Mouse (Mus musculus) midbrain, embryonic 11.5 days (tissue): Measurements from ENCODE around the gene Gm4187. TPM values are rescaled to one million over a fixed set of nuclear protein-coding genes. Genes with fewer than 3 reads are reported as not detected.
"Not testable (repeated sequence)": the region's sequence is repeated elsewhere in the genome, so short reads cannot be mapped to it uniquely, and the experiment has no call there.

Experiments used
- ATAC-seq: fragments of 200-750 bp; cut with Nextera tagmentation; 2 replicates; pipeline ENCODE4 v1.8.0; 2017; ENCODE audit warnings: moderate TSS enrichment, moderate library complexity; ENCODE audit not compliant: low FRiP score
- DNase-seq: peaks from one replicate; pipeline ENCODE4 v3.0.0; 2015; ENCODE audit warnings: low spot score; ENCODE audit errors: missing footprints
- H3K27ac ChIP-seq: fragments of 300-500 bp; sonication (generic); 2 replicates; pipeline ENCODE4 v1.5.1; 2014; ENCODE audit warnings: low read depth, low read length
- H3K27me3 ChIP-seq: fragments of 300-500 bp; sonication (generic); 2 replicates; pipeline ENCODE4 v1.6.1; 2014; ENCODE audit warnings: mild to moderate bottlenecking, low read length, moderate library complexity, mixed read lengths; ENCODE audit not compliant: control insufficient read depth, insufficient read depth
- H3K36me3 ChIP-seq: fragments of 300-500 bp; sonication (generic); 2 replicates; pipeline ENCODE4 v1.6.1; 2014; ENCODE audit warnings: mild to moderate bottlenecking, low read length, moderate library complexity, mixed read lengths; ENCODE audit not compliant: control insufficient read depth, insufficient read depth
- H3K4me1 ChIP-seq: fragments of 300-500 bp; sonication (generic); 2 replicates; pipeline ENCODE4 v1.6.1; 2014; ENCODE audit warnings: low read length; ENCODE audit not compliant: control insufficient read depth, insufficient read depth
- H3K4me2 ChIP-seq: fragments of 300-500 bp; sonication (generic); 2 replicates; pipeline ENCODE4 v1.6.1; 2014; ENCODE audit warnings: mild to moderate bottlenecking, moderate library complexity
- H3K4me3 ChIP-seq: fragments of 300-500 bp; sonication (generic); 2 replicates; pipeline ENCODE4 v1.5.1; 2014; ENCODE audit warnings: low read depth, low read length
- H3K9ac ChIP-seq: fragments of 300-500 bp; sonication (generic); 2 replicates; pipeline ENCODE4 v1.6.1; 2014; ENCODE audit warnings: low read length
- H3K9me3 ChIP-seq: fragments of 300-500 bp; sonication (generic); 2 replicates; pipeline ENCODE4 v1.6.1; 2016; ENCODE audit warnings: low read length; ENCODE audit not compliant: control insufficient read depth
- WGBS: fragments of 180-500 bp; shearing (Covaris S2); extraction: QIAGEN DNeasy Blood & Tissue Kit; methylation state at CpG from one replicate; pipeline ENCODE4 v1.1.7; 2014; 5-methylcytosine and 5-hydroxymethylcytosine counted together
- polyA plus RNA-seq: library from polyadenylated mRNA; unstranded; fragments of >200 nt; fragmentation: Nextera tagmentation; extraction: Ambion mirVana; gene quantifications from 2 replicates; pipeline ENCODE4 v1.2.1, GENCODE M21; 2014

Gene Gm4187
- not detected in 2 replicates for polyA plus RNA-seq

DNA sequence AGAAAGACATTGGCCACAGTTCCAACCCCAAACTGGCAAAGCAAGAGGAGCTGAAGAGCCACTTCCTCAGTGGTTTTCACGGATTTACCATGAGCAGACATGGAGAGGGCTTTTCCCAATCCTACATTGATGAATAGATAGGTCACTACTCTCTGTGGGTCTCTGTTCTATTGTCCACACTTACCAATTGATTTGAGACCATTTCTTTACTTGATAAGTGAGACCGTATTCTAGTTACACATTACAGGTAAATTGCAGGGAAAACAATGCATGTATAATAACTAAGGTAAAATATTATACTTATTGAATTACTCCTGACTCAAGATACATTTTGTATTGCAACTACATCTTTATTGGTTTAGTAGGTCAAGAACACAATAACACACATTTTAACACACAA lies at the start of gene Gm4187:
Gm4187 (minus strand) TSS at position 101 of the 400 bp plus-strand sequence.
- not testable (repeated sequence) for H3K9ac ChIP-seq, H3K36me3 ChIP-seq, H3K4me1 ChIP-seq, H3K4me2 ChIP-seq, DNase-seq, H3K4me3 ChIP-seq, ATAC-seq, H3K9me3 ChIP-seq, H3K27ac ChIP-seq, H3K27me3 ChIP-seq
- WGBS, result no CpG with 5 or more reads among the region's 2 CpGs

DNA sequence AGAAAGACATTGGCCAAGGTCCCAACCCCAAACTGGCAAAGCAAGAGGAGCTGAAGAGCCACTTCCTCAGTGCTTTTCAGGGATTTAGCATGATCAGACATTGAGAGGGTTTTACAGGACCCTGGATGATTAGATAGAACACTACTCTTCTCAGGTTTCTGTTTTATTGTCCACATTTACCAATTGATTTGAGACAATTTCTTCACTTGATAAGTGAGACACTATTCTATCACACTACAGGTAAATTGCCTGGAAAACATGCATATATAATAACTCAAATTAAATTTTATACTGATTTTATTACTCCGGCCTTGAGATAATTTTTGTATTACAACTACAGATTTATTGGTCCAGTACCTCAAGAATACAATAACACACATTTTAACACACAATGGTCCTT lies 41.4 kb upstream of the Gm4187 start, which contains the start of gene Gm8660:
Gm8660 (minus strand) TSS at position 101 of the 400 bp plus-strand sequence.
- not testable (repeated sequence) for H3K36me3 ChIP-seq, H3K27ac ChIP-seq, ATAC-seq, H3K4me2 ChIP-seq, H3K27me3 ChIP-seq, H3K9ac ChIP-seq, H3K4me1 ChIP-seq, DNase-seq, H3K4me3 ChIP-seq, H3K9me3 ChIP-seq
- WGBS, result no CpG with 5 or more reads among the region's 1 CpGs

Other genes with a start within 250 kb of the Gm4187 start
- not detected in 2 replicates for gene Gm16451, start 211.5 kb downstream of the Gm4187 start, polyA plus RNA-seq
- gene Gm10666, start 195.0 kb downstream of the Gm4187 start, polyA plus RNA-seq, result not detected in 2 replicates
- gene Vmn1r142, start 165.7 kb downstream of the Gm4187 start, polyA plus RNA-seq, result not detected in 2 replicates
- not detected in 2 replicates for gene Vmn1r143, start 140.3 kb downstream of the Gm4187 start, polyA plus RNA-seq
- gene Gm8653, start 128.5 kb downstream of the Gm4187 start, polyA plus RNA-seq, result not detected in 2 replicates
- gene Gm8453, start 100.2 kb downstream of the Gm4187 start, polyA plus RNA-seq, result not detected in 2 replicates
- not detected in 2 replicates for gene Gm8660, start 41.3 kb upstream of the Gm4187 start, polyA plus RNA-seq
- not detected in 2 replicates for gene Vmn1r148, start 83.9 kb upstream of the Gm4187 start, polyA plus RNA-seq
- gene Vmn1r149, start 108.5 kb upstream of the Gm4187 start, polyA plus RNA-seq, result not detected in 2 replicates
- not detected in 2 replicates for gene Gm10665, start 134.4 kb upstream of the Gm4187 start, polyA plus RNA-seq
- gene Vmn1r151, start 170.0 kb upstream of the Gm4187 start, polyA plus RNA-seq, result not detected in 2 replicates
- gene Vmn1r152, start 193.2 kb upstream of the Gm4187 start, polyA plus RNA-seq, result not detected in 2 replicates
- not detected in 2 replicates for gene Gm8677, start 205.2 kb upstream of the Gm4187 start, polyA plus RNA-seq
- not detected in 2 replicates for gene Gm4201, start 235.6 kb upstream of the Gm4187 start, polyA plus RNA-seq